Mouse (Mus musculus) forebrain, embryonic 14.5 days (tissue): ENCODE results near the gene Rufy4. TPM values are rescaled to one million over a fixed set of nuclear protein-coding genes. Genes with fewer than 3 reads are reported as not detected.

ENCODE experiments used
- ATAC-seq: fragments of 200-750 bp; cut with Nextera tagmentation; 2 replicates; pipeline ENCODE4 v1.8.0; 2017; ENCODE audit warnings: mild to moderate bottlenecking, moderate library complexity
- DNase-seq: peaks from one replicate; pipeline ENCODE4 v3.0.0-alpha.2; 2015; ENCODE audit warnings: low spot score
- H3K27ac ChIP-seq: fragments of 300-500 bp; sonication (generic); 2 replicates; pipeline ENCODE4 v1.5.1; 2014; ENCODE audit warnings: low read depth, mild to moderate bottlenecking, control low read depth, low read length, moderate library complexity
- H3K27me3 ChIP-seq: fragments of 300-500 bp; sonication (generic); replicated peaks from 2 replicates; pipeline ENCODE4 v1.6.1; 2014; ENCODE audit warnings: low read length, control low read depth, mixed read lengths; ENCODE audit not compliant: control insufficient read depth, insufficient read depth
- H3K36me3 ChIP-seq: fragments of 300-500 bp; sonication (generic); 2 replicates; pipeline ENCODE4 v1.6.1; 2014; ENCODE audit warnings: low read length, control low read depth; ENCODE audit not compliant: control insufficient read depth, insufficient read depth
- H3K4me1 ChIP-seq: fragments of 300-500 bp; sonication (generic); 2 replicates; pipeline ENCODE4 v1.6.1; 2014; ENCODE audit warnings: antibody characterized with exemption, low read length, control low read depth; ENCODE audit not compliant: control insufficient read depth, insufficient read depth
- H3K4me2 ChIP-seq: fragments of 300-500 bp; sonication (generic); 2 replicates; pipeline ENCODE4 v1.6.1; 2014; ENCODE audit warnings: mild to moderate bottlenecking, control low read depth, low read length
- H3K4me3 ChIP-seq: fragments of 300-500 bp; sonication (generic); 2 replicates; pipeline ENCODE4 v1.5.1; 2014; ENCODE audit warnings: low read depth, low read length, control low read depth
- H3K9ac ChIP-seq: fragments of 300-500 bp; sonication (generic); 2 replicates; pipeline ENCODE4 v1.6.1; 2014; ENCODE audit warnings: mild to moderate bottlenecking, low read length, control low read depth, moderate library complexity
- H3K9me3 ChIP-seq: fragments of 300-500 bp; sonication (generic); replicated peaks from 2 replicates; pipeline ENCODE4 v1.6.1; 2016; ENCODE audit warnings: low read length, control low read depth, mixed read lengths; ENCODE audit not compliant: control insufficient read depth
- WGBS: fragments of 180-500 bp; shearing (Covaris S2); extraction: QIAGEN DNeasy Blood & Tissue Kit; methylation state at CpG from one replicate; pipeline ENCODE4 v1.1.7; 2014; 5-methylcytosine and 5-hydroxymethylcytosine counted together
- polyA plus RNA-seq: library from polyadenylated mRNA; unstranded; fragments of >200 nt; fragmentation: Nextera tagmentation; extraction: Ambion mirVana; gene quantifications from 2 replicates; pipeline ENCODE4 v1.2.1, GENCODE M21; 2014

Rufy4 gene
- polyA plus RNA-seq, 1 experiment from 2014 or later: 0.24 TPM

DNA sequence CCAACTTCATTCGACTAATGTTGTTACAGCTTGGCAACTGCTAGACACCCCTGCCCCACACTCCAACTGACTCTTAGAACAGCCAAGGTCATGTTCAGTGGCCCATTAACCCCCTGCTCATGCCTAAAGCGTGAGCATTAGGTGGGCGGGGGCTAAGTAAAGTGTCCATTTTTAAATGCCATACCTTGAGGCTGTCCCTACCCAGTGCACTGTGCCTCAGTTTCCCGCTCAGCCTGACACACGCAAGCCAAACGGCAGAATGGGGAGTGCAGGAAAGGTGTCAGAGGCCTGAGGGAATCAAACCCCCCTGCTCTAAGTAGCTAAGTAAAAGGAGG lies 13.7 kb upstream of the Rufy4 start:
- H3K27ac ChIP-seq: peak overlapping the region; percentile 79
- no peaks in the 10 kb centered on the region for H3K9me3 ChIP-seq
- no peaks in the 10 kb centered on the region for H3K36me3 ChIP-seq
- no peaks in the 10 kb centered on the region for H3K27me3 ChIP-seq
- H3K4me2 ChIP-seq: 0 out of 2 replicates have a peak overlapping the region, but pooled peaks have one; percentile 24
- no peak for ATAC-seq
- no peak for DNase-seq
- WGBS: 22% methylated on average over 6 of the region's 6 CpGs
- H3K9ac ChIP-seq: no peak overlapping the region
- H3K4me1 ChIP-seq: peaks cover 29% of the 10 kb centered on the region
- no peak overlapping the region for H3K4me3 ChIP-seq

DNA sequence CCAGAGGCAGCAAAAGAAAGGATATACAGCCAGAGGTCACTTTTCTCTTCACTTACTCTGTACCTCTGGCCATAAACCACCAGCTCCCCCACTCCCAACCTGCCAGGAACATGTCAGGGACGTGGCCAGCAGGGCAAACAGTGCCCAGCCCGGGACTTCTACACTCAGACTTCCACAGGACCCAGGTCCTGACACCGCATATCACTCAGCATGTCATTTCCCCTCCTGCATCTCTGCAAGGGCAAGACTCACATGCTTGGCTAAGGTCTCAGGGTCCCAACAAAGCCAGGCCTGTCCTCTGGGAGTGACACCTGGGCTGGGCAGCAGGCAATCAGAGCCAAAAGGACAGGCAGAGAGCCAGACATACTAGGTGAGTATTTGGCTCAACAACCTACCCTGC lies 12.3 kb upstream of the Rufy4 start:
- ATAC-seq (no peak), DNase-seq (no peak)
- 73% methylated on average over 3 of the region's 3 CpGs for WGBS
- no peak overlapping the region for H3K27ac ChIP-seq
- H3K36me3 ChIP-seq: no peaks in the 10 kb centered on the region
- H3K4me2 ChIP-seq: no peak overlapping the region
- H3K9me3 ChIP-seq: no peaks in the 10 kb centered on the region
- H3K4me1 ChIP-seq: peaks cover 29% of the 10 kb centered on the region
- H3K4me3 ChIP-seq: no peak overlapping the region
- no peaks in the 10 kb centered on the region for H3K27me3 ChIP-seq
- H3K9ac ChIP-seq: no peak overlapping the region

DNA sequence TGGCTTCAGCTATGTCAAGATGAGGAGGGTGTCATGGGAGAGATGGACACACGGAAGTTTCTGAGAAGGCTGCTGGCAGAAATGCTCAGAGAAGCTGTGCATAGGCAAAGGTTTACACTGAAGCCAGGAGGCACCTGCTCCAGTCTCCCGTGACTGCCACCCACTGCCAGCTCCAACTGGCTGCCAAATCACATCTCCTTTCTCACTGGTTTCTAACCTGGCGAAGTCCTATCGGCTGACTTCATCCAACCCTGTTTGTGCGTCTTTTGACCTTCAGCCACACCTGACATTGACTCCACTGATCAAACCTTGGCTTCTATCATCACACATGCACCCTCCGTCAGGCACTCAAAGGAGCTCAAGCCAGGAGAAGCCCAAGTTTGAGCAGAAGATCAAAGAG lies 7.5 kb upstream of the Rufy4 start:
- H3K4me2 ChIP-seq: no peak overlapping the region
- H3K27me3 ChIP-seq: no peaks in the 10 kb centered on the region
- 87% methylated on average over 6 of the region's 6 CpGs for WGBS
- H3K9ac ChIP-seq: no peak overlapping the region
- H3K9me3 ChIP-seq: no peaks in the 10 kb centered on the region
- no peaks in the 10 kb centered on the region for H3K36me3 ChIP-seq
- H3K4me3 ChIP-seq: no peak overlapping the region
- DNase-seq (no peak), ATAC-seq (no peak)
- H3K4me1 ChIP-seq: peaks cover 14% of the 10 kb centered on the region
- no peak overlapping the region for H3K27ac ChIP-seq

DNA sequence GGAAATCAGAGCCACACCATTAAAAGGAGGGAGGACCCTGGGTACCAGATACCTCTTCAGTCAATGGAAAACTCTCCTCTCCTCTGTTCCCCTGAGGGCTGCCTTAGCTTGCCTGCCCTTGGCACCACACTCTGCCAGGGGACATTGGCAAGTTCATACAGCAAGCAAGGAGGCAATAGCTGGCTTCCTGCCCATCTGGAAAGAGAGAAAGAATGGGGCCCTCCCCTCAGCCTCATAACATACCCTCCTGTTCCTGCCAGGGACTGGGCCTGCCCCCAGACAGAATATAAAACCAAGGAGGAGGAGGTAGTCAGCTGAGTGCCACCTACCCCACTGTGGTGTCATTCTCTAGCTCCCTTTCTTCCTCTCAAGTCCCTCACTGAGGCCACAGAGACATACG lies 6.2 kb upstream of the Rufy4 start:
- Histone ChIP-seq H3K27ac (peak overlapping the region; percentile 9; the same call in 1 of the 2 replicates), H3K4me3 (no peak overlapping the region), H3K4me1 (peaks cover 11% of the 10 kb centered on the region; the same call in 1 of the 2 replicates), H3K36me3 (no peaks in the 10 kb centered on the region), H3K27me3 (no peaks in the 10 kb centered on the region), H3K9me3 (no peaks in the 10 kb centered on the region), H3K4me2 (no peak overlapping the region), H3K9ac (no peak overlapping the region)
- DNase-seq: peak; percentile 73
- peak; percentile 22; the same call in 1 of the 2 replicates for ATAC-seq
- 55% methylated on average over 1 of the region's 1 CpGs for WGBS

DNA sequence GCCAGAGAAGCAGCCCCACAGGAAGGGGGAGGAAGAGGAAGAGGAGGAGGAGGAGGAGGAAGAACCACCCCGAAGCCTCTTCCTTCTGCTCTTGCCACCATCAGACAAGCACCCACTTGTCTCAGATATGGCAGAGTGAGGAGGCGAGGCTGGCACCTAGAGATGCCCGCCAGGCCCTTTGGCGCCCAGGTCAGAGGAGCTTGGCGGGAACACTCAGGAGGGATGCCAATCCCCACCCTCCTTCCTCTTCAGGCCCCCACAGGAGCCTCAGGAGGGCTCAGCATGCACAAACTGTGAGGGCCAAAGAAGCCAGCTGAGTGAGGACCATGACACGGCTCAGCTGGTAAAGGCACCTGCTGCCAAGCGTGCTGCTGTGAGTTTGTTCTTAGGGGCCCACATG lies 4.2 kb upstream of the Rufy4 start:
- no peak for ATAC-seq

DNA sequence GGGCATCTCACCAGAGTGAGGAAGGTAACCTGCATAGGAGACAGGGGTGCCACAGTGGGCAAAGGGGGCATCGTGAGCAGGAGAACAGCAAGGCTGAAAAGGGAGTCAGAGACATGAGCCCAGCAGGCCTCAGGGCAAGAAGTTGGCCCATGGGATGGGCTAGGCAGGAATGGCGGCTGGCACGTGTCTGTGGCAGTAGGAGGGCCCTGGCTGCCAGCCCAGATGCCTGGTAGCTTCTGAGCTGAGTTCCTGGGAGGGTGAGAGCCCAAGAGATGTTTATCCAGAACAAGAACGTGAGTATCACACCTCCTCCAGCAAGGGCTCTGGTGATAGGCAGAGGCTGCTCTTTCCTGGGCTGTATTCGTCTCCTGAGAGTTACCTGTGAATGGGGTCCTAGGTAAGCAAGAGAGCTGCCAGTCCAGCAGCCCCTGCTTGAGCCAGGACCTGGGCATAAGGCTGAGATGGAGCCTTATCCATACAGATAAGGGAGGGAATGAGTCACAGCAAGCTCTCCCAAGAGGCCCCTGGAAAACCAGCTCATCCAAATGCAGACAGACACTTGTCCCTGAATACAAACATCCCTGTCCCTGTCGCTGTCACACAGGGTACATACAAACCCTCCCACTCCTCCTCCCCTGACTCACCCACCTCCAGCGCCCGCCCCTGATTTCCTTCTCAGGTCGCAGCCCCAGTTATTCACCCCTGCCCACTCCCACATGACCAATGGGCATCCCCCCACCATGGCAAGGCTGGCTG lies 3.3 kb upstream of the Rufy4 start:
- Histone ChIP-seq H3K27me3 (no peaks in the 10 kb centered on the region), H3K9ac (no peak overlapping the region), H3K27ac (no peak overlapping the region; the same call in 1 of the 2 replicates), H3K36me3 (no peaks in the 10 kb centered on the region), H3K4me2 (no peak overlapping the region), H3K9me3 (no peaks in the 10 kb centered on the region), H3K4me3 (no peak overlapping the region), H3K4me1 (peaks cover 11% of the 10 kb centered on the region; the same call in 1 of the 2 replicates)
- peak; percentile 79 for DNase-seq
- peak; percentile 49 for ATAC-seq
- WGBS: 40% methylated on average over 9 of the region's 9 CpGs

More for the DNA sequence above, 4.2 kb upstream of the Rufy4 start:
- Histone ChIP-seq H3K4me3 (no peak overlapping the region), H3K4me2 (no peak overlapping the region), H3K36me3 (no peaks in the 10 kb centered on the region), H3K27me3 (no peaks in the 10 kb centered on the region), H3K9me3 (no peaks in the 10 kb centered on the region), H3K9ac (no peak overlapping the region), H3K4me1 (peaks cover 11% of the 10 kb centered on the region; the same call in 1 of the 2 replicates), H3K27ac (no peak overlapping the region)
- 86% methylated on average over 7 of the region's 7 CpGs for WGBS
- DNase-seq: no peak

DNA sequence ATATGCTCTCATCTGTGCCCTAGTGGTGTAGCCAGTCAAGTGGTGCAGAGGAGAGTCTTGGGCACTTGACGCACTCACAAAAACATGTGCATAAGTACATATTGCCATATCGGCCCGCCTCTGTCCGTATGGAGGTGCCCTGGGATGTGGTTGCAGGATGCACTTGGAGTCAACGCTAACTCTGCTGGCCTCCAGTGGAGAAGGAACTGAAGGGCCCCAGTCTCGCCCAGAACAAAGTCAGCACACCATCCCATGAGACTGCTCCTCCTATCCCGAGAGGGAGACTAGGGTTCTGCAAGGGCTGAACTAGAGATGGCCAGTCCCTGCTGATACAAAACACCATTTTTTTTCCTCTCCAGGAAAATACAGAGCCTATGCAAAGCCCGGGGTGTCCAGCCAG lies 2.1 kb upstream of the Rufy4 start:
- H3K4me2 ChIP-seq: peak overlapping the region; percentile 87
- WGBS: 68% methylated on average over 8 of the region's 8 CpGs

DNA sequence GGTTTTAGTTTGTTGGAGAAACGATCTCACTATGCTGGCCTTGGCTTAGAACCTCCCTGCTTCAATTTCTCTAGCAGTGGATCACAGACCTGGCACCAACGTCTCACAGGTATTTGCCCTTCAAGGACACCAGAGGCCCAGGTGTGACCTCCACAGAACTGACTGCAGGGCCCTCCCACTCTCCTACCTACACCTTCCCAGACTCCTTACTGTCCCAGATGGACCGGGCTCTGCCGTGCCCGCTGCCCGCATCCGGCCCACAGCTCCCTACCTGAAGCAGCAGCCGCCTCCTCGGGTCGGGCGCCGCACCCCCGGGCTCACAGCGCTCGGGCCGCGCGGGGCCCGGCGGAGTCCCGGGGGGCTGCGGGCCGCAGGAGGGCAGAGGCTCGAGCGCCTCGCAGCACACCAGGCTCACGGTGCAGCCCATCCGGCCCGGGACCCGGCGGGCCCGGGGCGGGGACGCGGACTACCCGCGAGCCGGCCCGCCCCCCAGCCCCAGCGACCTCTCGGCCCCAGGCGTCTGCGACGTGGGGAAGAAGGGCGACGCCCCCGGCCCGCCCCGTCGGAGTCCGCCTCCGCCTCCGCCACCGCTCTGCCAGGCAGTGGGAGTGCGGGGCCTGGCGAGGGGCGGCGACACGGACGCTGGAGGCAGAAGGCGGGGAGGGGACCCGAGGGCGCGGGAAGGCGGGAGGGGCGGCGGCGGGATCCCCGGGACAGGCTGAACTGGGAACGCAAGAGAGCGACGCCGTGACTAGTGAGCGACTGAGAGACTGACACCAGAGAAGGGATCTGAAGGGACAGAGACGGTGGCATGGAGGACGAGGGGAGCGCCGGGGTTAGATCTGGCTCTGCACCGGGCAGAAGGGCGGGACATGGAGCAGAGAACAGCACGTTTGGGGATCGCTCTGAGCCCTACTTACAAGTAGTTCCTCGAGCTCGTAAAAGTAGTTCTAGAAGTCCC lies 1.0 kb upstream of the Rufy4 start, which contains the start of gene Tns1:
Gene Tns1, minus strand, starts transcription at position 429 of the 961 bp plus-strand sequence.
- ATAC-seq: peak; percentile 65
- Histone ChIP-seq H3K9ac (peak within 1 kb of the TSS; percentile 67), H3K9me3 (no peaks in the 10 kb centered on the region), H3K4me1 (peaks cover 11% of the 10 kb centered on the region; the same call in 1 of the 2 replicates), H3K27ac (no peak within 1 kb of the TSS), H3K4me2 (peak within 1 kb of the TSS; percentile 87), H3K4me3 (peak within 1 kb of the TSS; percentile 46), H3K27me3 (no peaks in the 10 kb centered on the region), H3K36me3 (no peaks in the 10 kb centered on the region)
- 1% methylated on average over 83 of the region's 84 CpGs for WGBS
- DNase-seq: peak; percentile 62

More for the DNA sequence above, 2.1 kb upstream of the Rufy4 start:
- H3K4me1 ChIP-seq: peaks cover 11% of the 10 kb centered on the region; the same call in 1 of the 2 replicates
- no peak overlapping the region for H3K27ac ChIP-seq
- no peak for ATAC-seq
- no peak for DNase-seq
- no peak overlapping the region for H3K4me3 ChIP-seq
- no peak overlapping the region for H3K9ac ChIP-seq
- H3K36me3 ChIP-seq: no peaks in the 10 kb centered on the region
- no peaks in the 10 kb centered on the region for H3K27me3 ChIP-seq
- H3K9me3 ChIP-seq: no peaks in the 10 kb centered on the region
